Mouse (Mus musculus) kidney, adult 9 months (tissue): ENCODE measurements at regions not wholly inside any gene's neighbourhood (a gene's known extent, or its start where the extent isn't known, plus 50 kb on each side); places are given as distances from the start of the nearest gene placed in this dataset.

ENCODE experiments used
- DNase-seq: peaks from one replicate; pipeline ENCODE4 v3.0.0; 2022

GRCm38 (mm10) chr5:64022633-64023323 lies 54.1 kb upstream of the Rell1 start:
- DNase-seq, result no peak

- DNase-seq, result no peak
Measured at GRCm38 (mm10) chr5:64023324-64023650, 54.6 kb upstream of the Rell1 start.

- DNase-seq, result no peak
Measured at GRCm38 (mm10) chr5:64024420-64024819, 55.7 kb upstream of the Rell1 start.

- DNase-seq, result no peak
Measured at GRCm38 (mm10) chr5:64027733-64028132, 59.0 kb upstream of the Rell1 start.

GRCm38 (mm10) chr5:64029622-64030145 lies 61.0 kb upstream of the Rell1 start:
- no peak for DNase-seq

GRCm38 (mm10) chr5:64030281-64030960 lies 61.7 kb upstream of the Rell1 start:
- DNase-seq, result peak; percentile 48

GRCm38 (mm10) chr5:64038394-64038793 lies 54.4 kb upstream of the Pgm2 start:
- DNase-seq, result no peak

GRCm38 (mm10) chr5:64040676-64041075 lies 52.1 kb upstream of the Pgm2 start:
- DNase-seq, result no peak
